Mouse (Mus musculus): ENCODE data around the gene F5.
"Not testable (repeated sequence)": the region's sequence is repeated elsewhere in the genome, so short reads cannot be mapped to it uniquely, and the experiment has no call there.

The F5 gene

DNA sequence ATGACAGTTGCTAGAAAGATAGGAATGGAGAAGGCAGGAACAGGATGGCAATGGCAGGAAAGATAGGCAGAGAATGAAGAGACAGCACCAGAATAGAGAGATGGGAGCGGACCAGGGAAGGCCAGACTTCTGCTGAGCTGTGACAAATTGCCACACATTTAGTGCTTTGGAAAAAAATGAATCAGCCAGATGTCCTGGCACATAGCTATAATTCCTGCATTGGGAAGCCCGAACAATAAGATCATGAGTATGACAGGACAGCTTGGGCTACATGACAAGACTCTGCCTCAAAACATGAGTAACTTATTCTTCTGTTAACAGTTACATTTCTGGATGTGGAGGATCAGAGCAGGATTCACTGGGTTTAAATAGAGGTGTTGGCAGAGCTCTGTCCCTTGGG, 8.1 kb downstream of the F5 start:
- no peak for DNase-seq

DNA sequence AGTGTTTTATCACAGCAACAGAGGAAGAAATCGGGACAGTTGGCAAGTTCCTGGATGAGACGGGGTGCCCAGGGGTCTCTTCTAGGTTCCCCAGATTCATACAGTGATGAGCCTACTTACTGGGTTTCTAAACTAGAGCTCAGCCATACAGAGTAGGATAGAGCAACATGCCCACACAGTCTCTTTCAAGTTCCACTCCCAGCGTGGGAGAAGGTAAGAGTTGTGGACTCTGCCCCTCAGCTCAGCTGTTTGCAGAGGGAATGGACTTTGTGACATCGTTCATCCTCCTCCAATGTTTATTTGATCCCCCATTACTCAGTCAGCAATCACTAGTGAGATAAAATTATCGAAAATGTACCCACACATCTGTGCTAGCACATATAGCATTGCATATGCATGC, 11.1 kb downstream of the F5 start:
- DNase-seq: no peak

DNA sequence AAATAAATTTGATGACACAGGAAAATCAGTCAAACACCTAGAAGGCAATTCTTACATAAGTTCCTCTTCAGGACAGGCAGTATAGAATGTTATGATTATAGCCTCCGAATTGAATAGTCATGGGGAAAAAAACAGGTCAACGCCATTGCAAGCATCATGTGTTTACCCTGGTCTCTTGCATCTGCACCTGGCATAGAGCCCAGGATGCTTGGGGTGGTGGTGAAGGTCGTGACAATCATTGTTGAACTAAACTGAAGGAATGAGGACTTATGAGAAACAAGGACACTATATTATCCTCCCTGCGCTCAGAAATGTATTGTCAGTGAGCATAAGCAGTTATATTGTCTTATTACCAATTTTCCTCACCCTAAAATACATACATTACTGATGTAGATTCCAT, 17.2 kb downstream of the F5 start:
- no peak for DNase-seq

DNA sequence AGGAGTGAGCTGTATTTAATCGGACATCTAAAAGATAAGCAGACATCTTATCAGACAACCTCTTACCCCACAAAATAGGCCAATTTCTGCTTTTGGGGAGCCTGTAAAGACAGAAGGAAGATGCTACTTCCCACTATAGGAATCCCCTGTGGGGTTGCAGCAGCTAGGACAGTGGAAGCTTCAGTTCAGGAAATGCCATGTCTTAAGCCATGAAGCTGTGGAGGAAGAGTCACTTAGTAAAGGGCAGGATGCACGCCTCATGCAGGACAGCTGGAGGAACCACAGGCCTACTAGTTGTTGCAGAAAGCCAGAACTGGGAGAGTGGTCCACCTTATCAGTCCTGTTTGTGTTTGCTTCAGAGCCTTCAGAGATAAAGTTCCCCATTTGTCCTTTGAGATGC, 18.8 kb downstream of the F5 start:
- no peak for DNase-seq

DNA sequence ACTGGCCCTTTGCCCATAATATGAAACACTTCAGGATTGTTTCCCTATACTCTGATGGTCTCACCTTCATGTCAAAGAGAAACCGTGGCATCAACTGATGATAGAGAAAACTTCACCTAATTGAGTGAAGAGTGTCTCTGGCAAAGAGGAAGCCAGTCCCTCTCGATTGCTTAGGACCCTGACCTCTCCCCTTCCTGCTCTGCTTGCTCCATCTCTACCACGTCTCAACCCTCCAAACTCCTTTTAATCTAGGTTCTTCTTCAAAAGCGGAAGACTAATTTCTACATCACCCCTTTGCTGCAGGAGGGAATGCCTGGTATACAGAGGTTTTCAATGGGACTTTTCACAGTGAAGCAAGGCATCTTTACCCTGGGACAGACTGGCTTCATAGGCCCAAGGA, 21.5 kb downstream of the F5 start:
- DNase-seq: no peak

DNA sequence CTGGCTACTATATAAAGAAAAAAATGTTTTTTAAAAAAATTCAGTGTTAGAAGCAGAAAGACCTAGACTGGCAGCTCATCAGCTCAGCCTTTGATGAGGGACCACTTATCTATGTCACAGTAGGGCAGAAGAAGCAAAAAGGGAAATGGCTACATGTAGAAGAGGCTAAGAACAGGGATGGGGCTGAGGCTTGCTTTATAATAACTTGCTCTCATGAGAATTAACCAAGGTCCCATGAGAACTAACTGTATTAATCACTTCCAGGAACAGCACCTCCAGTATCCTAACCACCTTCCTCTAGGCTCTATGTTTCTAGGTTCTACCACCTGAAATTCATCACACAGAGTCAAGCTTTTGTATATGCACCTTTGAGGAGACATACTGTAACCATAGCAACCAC, 25.2 kb downstream of the F5 start:
- no peak for DNase-seq

DNA sequence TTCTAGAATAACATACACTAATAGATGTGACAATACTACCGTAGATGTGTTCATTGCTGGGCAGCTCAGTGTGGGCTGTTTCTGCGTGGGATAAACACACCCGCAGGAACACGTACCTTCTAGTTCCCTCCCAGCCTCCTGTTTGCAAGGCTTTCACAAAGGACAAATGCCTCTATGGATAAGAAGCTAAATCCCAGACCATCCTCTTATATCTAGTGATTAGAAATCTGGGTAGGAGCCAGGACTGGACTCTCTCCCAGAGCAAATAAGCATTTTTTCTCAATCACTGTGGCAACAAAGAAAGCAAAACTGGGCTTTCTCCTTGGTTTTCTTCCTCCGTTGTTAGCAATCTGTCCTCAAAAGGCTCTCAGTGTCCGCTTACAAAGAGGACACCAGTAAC, 26.8 kb downstream of the F5 start:
- peak; percentile 12 for DNase-seq

DNA sequence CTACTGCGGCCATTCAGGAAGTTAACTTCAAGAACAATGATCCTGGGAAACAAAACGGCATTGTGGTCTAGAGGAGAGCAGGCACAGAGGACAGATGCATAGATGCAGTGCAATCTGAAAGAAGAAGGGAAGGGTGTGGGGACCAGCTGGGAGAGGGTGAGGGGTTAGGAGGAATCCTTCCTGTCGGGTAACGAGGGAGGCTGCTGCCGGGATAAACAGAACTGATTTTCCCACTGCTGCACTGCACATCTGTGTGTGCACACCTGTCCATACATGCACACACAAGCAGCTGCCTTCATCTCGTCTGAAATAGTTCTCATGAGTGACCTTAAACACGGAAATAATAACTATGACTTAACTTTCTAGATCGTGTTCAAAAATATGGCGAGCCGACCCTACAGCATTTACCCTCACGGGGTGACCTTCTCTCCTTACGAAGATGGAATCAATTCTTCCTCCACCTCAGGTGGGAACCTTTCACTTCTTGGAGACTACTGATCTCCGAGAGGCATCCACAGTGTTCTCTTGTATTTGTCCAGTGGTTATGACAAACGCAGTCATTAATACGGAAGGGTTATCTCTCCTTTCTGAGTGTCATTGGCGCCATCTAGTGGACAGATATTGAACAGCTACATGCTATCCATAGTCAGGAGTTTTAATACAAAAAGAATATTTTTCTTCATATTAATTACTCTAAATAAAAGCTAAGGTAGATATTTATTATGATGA, 32.7 kb downstream of the F5 start:
- DNase-seq: peak; percentile 80

DNA sequence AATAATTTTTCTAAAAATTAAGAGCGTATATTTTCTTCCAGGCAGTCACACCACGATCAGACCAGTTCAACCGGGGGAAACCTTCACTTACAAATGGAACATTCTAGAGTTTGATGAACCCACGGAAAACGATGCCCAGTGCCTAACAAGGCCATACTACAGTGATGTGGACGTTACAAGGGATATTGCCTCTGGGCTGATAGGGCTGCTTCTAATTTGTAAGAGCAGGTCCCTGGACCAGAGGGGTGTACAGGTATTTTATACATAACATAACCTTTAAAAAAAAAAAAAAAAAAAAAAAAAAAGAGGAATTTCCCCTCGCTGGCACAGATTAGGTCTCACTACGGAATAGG, 33.2 kb downstream of the F5 start:
- no peak for DNase-seq

DNA sequence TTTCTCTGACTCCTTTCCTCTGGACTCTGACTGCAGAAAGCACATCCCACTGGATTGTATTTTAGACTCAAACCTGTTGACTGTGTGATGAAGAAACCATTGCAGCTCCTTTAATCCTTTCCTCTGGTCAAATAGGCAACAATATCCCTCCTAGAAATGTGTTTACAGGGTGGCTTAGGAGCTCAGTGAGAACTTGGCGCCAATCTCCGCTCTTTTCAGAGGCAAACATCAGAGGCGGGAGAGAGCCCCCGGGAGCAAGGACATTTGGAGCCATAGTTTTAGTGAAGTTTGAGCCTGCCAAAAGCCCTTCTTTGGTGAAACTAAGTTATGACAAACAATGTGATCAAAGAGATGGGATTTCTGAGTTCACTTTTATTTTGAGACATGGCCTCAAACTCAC, 33.7 kb downstream of the F5 start:
- DNase-seq: peak; percentile 20

DNA sequence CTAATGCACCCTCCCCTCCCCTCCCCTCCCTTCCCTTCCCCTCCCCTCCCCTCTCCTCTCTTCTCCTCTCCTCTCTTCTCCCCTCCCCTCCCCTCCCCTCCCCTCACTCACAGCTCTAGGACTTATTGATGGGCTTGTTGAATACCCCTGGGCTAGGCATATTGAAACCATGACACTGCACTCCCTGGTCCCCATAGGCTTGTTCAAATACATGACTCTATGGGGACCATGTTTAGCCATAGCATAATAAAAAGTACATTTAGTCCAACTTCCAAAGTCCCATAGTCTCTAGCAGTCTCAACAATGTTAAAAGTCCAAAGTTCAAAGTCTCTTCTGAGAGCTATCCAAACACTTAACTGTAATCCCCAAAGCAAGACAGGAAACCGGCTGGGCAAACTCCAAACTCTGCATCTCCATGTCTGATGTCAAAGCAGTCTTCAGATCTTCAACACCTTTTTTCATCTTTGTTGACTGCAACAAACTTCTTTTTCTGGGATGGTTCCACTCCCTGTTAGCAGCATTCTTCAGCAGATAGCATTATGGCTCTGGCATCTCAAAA, 35.4 kb downstream of the F5 start:
- DNase-seq: no peak

DNA sequence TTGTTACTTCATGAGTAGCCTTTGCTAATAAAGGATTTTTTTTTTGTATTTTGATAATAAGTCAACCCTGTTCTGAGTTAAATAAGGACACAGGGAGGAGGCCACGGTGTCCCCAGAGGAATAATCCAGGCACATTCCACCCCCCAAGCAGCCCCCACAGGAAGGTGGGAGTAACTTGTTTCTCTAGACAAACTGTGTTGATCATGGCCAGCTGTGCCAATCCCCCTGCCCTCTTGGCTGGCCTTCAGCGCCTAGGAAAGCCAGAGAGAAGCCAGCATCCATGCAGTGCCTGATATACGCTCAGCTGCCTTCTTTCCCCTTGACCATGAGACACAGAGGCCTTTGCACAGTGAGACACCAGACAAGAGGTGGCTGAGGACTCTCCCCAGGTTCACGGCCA, 47.9 kb downstream of the F5 start:
- DNase-seq: no peak

DNA sequence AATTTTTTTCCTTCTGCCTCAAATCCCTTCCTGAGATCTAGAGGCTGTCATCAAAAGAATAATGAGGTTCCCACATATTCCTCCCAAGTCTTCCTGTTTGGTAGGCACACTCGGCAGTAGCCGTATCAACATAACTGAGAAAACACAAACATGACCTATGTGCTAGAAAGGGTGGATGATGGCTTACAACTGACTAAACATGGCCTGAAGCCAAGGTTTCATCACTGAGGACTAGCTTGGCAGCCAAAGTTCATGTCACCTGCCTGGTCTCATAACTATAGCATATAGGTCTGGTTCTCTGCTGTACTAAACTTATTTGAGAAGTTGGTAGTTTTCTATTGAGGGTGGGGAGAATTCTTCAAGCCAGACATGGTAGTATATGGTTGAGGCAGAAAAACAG, 56.8 kb downstream of the F5 start:
- DNase-seq: no peak

DNA sequence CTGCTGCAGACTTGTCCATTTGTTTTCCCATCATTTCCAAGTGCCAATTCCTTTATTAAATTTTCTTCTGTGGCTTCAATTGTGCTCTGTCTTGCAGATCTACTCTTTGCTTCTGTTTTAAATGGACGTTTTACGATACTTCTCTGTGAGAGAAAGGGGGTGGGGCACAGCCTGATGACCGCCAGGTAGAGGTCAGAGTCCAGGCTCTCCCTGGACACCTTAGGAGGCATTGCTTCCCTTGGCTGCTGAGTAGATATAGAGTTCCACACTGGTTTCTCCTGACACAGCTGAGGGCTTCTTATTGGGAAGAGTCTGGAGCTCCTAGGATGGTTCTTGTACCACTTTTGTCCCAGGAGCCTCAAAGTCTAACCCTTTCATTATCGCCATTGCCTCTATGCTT, 59.3 kb downstream of the F5 start:
- DNase-seq: no peak

DNA sequence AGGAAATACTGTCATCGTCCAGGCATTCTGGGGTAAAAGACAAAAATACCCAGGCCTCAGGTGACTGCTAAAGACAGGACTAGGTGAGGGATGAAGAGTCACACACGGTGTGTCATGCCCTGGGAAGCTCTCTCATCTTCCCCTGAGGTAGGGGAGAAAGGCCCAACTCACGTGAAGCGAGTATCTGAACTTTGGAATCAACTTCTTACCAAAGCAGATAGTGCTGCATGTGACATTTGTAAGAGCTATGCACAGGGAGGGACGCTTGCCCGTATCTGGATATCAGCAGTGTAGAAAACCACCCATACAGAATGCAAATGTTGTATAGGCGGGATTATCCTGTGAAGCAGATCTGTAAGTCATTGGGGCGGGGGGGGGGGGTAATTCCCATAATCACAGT, 61.0 kb downstream of the F5 start:
- no peak for DNase-seq

DNA sequence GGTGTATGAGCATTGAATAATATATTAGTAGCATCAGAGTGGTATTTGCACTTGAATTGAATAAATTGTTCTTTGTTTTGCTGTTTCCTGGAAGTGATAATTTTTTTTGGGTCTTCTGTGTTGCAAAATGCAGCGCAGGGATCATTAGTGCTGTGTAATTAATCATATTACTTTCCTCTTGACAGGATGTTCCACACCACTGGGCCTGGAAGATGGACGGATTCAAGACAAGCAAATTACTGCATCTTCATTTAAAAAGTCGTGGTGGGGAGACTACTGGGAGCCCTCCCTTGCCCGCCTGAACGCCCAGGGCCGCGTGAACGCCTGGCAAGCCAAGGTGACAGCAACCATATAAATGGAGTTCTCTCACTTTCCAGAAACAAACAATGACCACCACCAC, 62.6 kb downstream of the F5 start:
- DNase-seq: no peak

DNA sequence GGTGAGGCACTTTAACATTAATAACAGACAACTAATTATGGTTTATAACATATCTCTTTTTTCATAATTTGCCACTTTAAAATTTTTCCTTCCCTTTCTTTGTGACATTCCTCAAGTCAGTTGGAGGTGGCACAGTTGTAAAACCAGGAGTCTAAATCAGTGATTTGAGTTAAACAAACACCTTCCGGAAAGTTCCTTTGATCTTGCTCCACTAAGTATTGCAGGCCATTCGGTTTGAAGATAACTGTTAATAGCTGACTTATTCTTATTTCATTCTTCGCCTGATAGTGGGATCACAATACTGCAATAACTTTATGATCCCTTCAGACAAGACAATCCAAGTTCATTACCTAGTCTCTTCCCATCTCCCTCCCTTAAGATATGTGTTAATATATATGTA, 63.5 kb downstream of the F5 start:
- no peak for DNase-seq

DNA sequence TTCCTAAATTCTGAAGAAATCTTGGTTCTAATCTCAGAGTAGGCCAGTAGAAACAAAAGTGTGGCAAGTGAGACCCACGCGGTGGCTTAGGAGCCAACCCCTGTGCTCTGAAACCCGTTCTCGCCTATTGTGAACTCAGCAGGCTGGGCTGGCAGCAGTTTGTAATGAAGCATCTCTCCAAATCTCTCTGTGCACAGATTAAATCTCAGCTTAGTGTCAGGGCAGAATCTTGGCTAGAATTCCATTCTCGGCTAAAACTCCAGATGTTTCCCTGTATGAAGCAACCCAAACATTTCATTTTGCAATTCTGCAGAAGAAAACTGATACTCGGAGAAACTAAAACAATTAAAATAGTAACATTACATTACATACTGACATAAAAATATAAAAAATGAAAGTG, 63.9 kb downstream of the F5 start:
- DNase-seq: peak; percentile 26

DNA sequence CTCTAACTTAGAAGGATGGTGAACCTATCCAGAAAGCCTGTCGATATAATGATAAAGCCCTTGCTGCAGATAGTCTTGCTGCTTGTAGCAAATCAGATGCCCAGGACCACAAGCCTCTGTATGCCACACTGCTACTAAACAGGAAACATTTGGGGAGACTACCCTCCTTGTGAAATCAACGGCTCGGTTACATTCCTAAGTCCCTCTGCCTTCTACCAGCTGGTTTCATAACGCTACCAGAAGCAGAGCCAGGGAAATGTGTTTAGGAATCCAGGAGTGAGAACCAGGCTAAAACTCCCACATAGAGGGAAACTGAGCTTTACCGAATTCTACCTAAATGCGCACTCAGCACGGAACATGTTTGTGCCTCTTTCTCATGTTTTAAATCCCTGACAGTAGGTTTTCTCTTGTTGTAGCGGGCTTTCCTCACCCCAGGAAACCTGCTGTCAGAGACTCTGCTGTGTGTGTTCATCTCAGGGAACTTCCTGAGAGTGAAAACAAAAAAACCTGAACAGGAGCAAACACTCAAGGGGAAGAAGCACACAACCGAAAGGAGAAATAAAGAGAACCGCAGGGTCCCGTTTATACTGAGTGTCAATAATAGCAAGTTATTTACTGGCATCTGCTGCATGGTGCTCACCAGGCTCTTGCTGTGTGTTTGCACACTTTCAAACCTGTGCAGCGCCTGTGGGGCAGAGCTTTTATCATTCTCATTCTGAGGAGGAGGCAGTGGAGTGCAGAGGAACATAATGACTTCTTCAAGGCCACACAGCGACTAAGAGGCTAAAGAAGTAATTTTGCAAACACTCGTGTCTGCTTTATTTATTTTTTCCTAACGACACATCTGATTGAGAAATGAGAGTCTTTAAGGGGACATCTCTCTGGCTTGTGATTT, 66.4 kb downstream of the F5 start:
- peak; percentile 5 for DNase-seq

DNA sequence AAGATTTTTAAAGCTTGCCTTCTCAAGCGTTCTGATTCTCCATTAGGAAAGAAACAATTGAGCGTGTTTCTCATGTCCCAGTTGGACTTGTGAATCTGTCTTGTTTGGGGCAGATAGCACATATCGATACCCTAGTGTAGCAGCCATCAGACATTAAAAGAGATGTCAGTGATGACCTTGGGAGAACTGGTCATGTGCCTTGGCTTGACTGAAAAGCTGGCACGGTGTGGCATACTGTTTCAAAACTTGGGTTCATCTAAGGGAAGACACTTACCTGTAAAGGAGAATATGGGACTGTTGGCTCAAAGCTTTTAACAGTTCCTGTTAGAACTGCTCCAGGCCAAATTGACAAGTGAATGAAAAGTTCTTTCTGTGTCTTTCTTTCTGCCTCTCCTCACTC, 68.6 kb downstream of the F5 start:
- DNase-seq: no peak

DNA sequence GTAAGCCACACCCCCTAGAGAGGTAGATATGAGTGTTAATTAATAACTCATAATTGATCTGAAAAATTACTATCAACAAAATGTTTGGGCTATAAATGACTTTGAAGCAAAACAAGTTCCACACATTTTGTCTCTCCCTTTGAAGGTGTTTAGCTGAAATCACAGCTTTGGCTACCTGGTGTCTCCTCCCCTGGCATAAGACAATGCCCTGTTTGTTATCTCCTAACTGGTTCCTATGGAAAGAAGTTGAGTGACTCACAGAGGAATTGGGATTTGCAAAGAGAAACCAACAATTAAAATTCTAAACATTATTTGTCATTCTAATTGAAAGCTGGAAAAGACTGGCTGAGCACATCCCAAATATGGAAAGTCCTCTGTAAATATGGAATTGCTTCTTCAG, 71.5 kb downstream of the F5 start:
- DNase-seq: no peak

DNA sequence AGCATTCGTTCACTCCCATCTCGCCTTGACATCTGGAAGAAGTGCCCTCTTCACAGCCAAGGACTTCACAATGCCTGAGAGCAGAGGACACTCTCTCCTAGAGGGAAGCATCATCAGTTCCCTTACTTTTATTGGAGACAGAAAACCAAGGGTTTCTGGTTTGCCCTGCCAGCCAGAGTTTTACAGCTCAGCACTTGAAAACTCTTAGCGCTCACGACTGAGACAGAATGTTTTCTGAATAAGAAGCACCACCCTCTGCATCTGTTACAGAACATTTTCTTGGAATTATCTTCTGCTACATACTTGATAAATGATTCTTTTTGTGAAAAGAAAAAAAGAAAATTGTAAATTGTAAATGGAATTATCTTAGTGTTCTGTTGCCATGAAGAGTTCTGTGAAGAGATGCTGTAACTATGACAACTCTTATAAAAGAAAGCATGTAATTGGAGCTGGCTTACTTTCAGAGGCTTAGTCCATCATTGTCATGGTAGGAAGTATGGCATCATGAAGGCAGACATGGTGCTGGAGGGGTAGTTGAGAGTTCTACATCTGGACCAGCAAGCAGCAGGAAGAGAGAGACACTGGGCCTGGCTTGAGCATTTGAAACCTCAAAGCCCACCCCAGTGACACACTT, 80.4 kb downstream of the F5 start:
- DNase-seq: not testable (repeated sequence)

DNA sequence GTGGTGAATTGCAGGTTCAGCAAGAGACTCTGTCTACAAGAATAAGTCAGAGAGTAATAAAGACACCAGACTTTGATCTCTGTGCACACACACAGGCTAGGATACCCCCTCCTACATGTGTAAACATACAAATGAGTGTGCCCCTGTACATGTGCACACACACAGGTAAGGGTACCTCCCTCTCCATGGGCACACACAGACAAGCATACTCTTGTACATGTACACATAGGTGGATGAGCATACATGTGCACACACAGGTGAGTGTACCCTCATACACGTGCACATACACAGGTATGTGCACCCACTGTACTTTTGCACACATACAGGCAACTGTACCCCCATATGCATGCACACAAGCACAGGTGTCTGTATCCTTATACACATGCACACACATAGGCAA, 81.8 kb downstream of the F5 start:
- DNase-seq: no peak

DNA sequence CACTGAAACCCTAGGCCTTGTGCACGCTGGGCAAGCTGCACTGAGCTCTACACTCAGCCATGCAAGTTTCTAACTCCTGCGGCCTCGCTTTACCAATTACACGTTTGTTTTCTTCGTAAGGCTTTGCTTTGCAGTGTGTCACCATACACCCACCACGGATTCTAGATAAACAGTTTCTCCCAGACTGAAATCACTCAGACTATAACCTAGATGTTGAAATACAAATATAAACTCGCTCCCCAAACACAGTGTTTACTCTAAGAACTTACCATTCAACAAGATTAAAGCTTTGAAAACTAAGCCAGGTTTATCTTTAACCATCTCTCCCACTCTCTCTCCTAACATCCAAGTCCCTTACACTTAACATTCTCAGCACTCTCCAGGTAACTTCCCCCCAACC, 83.4 kb downstream of the F5 start:
- no peak for DNase-seq

All from lung, postnatal 10 days (tissue).